In the genomic region with DNA sequence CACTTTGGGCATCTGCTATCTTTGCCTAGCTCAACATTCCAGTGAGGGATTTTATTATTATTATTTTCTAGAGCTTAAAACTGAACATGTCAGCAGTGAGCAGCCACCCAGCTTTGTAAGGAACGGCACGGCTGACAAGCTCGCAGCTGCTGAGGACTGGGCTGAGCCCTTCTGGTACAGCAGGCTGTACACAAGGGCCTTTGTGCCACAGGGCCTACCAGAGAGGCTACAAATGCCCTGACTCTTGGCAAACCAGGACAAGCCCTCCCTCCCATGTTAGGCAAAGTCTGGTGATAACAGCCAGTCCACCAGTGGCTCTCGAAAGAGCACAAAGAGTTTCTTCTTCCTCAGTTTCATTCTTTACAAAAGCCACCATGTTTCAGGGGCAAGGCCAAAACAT, we compare ENCODE assay signal across 18 mouse cellular contexts.
DNase-seq lines count a peak whose midpoint lies in the region; ATAC-seq lines count a peak whose summit lies in the region.
"Had no signal": no experiment of that assay in that cellular context is flagged by ENCODE, and none has a peak within 500 bp of the region (broad histone marks: within the 10 kb centered on the region; RNA-seq: fewer than 3 reads in every experiment).

No protein-coding gene starts in this region.

- no peak for DNase-seq in frontal cortex, postnatal 36 days (ENCODE audit: low spot score in 2 of 2)
- peak; percentile 55 for DNase-seq in layer of hippocampus, adult 9-11 months
- no peak for DNase-seq in layer of hippocampus, adult 9-10 months (ENCODE audit: low spot score)
- DNase-seq in retina, postnatal 1 day = peak; percentile 26
- DNase-seq in retina, embryonic 14.5 days (ENCODE audit: low spot score) = no peak
- DNase-seq: adrenal gland, postnatal 14 days; cerebellum, adult 18-20 months; cerebellum, adult 9-11 months; cerebellum, postnatal 36 days; gastrocnemius, postnatal 10 days; heart, adult 18-20 months; heart, postnatal 10 days; heart, postnatal 4 days had no signal

- peak; percentile 27; the same call in 1 of the 2 replicates for ATAC-seq in frontal cortex, adult (ENCODE audit: low TSS enrichment)
- ATAC-seq in megakaryocyte, adult 5-6 weeks (ENCODE audit: poor library complexity, severe bottlenecking) = no peak
- ATAC-seq: activated CD4-positive, CD25-positive, alpha-beta regulatory T cell, adult 4 months; forebrain, embryonic 13.5 days; Patski had no signal

Comparison
In these comparisons a context has a peak if more than half of its experiments do, and no peak if none do; other contexts are left out.
1. DNase-seq: peak in layer of hippocampus, adult 9-11 months (single experiment) and retina, postnatal 1 day (single experiment); none in frontal cortex, postnatal 36 days (0 of 2), layer of hippocampus, adult 9-10 months (single experiment) and retina, embryonic 14.5 days (single experiment).